Mouse (Mus musculus): Measurements from ENCODE around the gene Misp.

The Misp gene

DNA sequence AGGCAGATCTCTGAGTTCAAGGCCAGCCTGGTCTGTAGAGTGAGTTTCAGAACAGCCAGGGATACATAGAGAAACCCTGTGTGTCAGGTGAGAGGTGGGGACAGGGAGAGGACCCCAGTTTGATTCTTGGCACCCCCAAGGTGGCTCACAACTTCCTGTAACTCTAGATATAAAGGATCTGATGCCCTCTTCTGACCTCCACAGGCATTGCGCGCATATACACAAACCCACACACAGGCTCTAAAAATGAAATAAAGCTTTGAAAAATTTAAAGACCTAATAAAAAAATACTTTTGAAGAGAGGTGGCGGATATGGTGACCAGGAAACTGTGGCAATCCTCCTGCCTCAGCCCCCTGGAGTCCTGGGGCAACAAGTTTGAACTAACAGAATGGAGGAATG, 24.9 kb upstream of the Misp start:
- no peak for DNase-seq

DNA sequence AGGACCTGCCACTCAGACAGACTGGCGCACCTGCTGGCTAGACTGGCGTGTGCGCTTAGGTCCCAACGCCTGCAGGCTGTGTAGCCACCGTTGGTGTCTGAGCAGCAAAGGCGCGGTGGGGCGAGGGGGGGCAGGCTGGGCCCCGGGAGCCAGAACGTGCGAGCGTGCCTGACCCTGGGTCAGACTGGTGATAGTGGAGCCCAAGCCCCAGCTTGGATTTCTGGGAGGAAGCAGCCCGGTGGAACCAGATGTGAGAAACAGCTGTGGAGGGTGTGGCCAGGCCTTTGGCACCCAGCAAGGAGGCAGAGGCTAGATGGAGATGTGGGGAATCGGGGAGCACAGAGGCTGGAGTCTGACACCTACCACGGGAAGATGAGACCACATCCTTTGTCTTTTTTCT, 23.5 kb upstream of the Misp start:
- no peak for DNase-seq

DNA sequence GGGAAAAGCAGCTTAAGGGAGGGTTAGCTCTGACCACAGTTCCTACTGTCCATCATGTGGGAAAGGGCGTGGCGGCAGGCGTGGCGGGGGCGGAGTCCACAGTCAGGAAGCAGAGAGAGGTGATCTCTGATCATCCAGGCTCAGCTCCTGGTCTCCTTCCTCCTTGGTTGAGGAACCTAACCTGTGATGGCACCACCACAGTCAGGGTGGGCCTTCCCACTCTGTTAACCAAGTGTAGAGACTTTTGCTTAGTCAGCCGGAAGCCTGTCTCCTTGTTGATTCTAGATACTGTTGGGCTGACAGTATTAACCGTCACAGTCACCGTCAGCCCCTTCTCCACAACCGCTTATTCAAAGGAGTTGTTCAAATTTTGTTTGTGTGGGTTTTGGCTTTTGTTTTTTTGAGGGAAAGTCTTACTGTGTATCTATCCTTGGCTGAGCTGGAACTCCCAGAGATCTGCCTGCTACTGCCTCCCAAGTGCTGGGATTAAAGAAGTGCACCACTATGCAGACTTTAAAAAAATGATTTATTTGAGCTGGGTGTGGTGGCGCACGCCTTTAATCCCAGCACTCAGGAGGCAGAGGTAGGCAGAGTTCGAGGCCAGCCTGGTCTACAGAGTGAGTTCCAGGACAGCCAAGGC, 22.4 kb upstream of the Misp start:
- no peak for DNase-seq

DNA sequence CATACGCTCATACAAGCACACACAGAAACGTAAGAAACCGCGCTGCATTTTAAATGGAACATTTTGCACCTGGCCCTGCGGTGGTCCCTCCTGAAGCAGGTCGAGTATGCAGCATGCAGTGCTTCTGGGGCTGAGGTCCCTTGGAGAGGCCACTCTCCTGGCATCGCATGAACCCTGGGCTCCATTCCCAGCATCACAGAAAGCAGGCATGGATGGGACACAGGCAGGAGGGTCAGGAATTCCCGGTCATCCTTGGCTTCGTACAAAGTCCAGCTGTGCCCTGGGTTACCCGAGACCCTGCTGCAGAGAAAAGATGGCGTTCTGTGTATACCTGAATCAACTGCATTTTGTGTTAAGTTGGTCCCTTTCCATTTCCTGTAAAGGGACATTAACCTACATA, 20.3 kb upstream of the Misp start:
- no peak for DNase-seq

DNA sequence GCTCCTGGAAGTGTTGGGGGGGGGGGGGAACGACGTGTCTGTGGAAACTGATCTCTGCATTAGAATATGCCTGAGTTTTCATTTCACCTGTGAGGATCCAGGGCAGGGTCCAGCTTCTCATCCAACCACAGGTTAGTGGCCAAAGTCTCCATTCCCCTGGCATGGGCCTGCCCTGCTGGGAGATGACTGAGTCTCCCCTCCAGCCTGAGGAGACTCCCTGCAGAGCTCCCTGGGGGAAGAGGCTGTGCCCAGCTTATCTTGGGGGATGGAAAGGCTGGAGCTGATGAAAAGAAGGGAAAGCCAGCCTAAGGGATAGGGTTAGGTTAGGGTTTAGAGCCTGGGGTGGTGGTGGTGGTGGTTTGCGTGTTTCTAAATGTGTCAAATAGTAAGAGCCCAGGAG, 19.0 kb upstream of the Misp start:
- no peak for DNase-seq

DNA sequence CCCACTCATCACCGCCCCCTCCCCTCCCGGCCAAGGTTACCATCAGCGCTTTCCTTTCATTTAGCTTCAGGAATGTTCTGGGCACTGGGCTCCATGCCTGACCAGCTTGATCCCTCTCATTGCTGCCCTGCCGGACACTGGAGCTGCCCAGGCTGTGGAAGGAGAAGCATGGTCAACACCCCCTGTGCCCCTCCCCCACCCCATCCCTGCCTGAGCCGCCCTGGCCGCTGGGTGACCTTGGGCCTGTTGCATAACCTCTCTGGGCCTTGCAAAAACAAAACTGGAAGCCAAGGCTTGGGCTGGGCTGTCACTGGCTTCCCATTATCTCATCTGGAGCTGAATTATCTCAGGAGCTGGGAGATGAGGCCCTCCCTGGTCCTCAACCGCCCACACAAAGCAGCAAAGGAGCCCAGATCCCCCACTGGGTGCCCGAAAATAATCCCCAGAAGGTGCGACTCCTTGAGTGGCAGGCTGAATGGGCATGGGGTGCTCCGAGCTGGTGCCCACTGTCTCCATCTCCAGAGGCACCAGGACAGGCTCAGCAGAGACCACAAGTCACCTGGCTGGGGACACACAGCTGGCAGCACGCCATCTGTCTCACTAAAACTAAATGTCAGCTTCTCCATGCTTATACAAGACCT, 18.3 kb upstream of the Misp start:
- DNase-seq = no peak

DNA sequence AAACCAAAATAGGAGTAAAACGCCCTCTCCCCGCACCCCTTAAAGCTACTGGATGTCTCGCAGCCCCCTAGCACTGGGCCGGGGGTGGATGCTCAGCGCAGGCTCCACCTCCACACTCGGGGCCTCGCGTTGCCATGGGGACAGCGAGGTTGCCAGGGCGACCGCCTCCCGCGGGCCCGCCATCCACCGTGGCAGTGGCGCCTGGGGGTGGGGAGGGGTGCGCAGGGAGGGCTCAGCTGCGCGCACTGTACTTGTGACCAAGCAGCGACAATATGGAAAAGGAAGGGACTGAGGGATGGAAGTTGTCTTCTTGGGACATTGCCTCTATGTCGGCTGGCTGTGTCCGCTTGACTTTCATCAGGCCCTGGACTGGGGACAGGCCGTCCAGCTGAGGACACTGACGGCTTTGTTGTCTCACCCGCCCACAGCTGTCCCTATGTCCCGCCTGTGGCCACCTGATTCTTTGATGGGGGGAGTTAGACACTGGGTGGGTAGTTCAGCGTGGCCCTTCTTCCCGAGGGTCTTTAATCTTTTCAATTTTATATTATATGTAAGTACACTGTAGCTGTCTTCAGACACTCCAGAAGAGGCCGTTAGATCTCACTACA, 17.0 kb upstream of the Misp start:
- no peak for DNase-seq

DNA sequence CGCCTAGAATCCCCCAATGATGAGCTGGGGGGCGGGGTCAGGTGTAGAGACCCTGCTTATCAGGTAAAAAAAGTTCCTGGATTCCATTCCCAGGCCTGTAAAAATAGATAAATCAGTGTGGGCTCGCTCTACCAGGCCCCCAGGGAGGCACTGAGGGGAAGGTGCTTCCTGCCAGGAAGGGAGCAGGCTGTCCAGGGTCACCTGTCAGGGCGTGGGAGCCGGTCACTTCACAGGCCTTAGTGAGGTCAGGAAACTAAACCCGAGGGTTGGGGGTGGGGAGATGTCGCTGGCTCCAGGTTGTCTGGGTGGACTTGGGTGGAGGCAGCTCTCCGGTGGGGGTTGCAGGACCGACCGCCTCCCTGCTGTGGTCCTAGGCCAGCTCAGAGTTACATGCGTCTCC, 15.2 kb upstream of the Misp start:
- DNase-seq = no peak

DNA sequence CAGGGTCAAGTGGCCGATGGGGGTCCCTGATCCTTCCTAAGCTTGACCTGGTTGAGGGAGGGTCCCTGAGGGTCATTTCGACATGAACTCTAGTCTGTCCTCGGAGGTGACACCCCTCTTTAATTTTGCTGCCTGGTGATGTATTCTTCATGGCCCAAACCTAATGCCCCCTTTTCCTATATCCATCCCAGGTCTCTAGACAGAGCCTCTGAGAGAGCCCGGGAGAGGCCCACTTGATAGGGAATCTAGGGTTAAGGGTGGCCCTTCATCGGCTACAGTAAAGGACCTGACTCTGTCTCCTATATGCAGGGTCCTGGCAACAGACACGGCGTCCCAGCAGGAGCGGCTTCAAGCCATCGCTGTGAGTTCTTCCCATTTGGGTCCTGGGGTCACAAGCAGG, 14.5 kb upstream of the Misp start:
- no peak for DNase-seq

DNA sequence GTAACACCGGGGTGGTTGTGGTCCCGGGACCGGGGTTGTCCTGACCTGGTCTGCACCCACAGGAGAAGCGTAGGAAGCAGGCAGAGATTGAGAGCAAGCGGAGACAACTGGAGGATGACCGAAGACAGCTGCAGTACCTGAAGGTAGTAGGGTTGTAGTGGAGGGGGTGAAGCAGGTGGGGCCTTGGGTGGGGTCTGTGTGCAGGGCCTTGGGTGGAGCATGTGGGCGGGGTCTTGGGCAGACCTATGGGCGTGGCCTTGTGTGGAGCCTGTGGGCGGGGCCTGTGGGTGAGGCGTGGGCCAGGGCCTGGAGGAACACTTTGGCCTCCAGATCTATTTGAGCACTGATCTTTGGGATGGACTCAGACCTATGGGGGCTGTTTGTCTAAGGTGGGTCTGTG, 13.8 kb upstream of the Misp start:
- DNase-seq = no peak

DNA sequence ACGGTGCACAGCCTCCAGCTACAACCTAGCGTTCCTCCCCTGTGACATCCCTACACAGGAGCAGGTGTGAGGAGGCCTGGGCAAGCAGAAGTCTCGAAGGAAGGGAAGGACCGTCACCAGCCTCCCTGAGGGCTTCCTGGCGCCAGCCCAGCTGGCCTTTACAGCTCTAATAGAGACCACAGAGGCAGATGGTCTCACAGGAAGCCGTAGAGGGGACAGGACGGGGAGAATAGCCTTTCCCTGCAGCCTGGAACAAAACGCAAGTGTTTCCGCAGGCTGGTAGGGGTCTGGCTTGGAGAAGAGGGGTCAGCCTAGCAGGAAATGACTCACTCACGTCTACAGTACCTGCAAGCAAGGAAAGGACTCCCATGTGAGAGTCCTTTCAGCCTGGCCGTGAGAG, 13.0 kb upstream of the Misp start:
- no peak for DNase-seq

DNA sequence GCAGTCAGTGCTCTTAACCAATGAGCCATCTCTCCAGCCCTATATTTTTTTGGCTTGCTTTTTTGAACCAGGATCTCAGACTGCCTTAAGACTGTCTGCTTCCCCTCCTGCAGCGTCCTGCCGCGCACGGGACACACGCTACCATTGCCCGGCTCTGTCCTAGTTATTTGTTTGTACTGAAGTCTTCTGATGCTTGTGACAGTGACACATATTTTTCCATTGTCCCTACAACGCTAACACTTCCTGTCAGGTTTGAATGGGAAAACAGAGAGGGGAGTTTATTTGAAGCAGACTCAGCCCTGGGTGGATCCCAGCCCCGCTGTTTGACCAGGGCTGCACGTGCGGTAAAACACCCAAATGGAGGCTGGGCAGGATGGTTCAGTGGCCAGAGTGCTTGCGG, 12.1 kb upstream of the Misp start:
- DNase-seq = no peak

DNA sequence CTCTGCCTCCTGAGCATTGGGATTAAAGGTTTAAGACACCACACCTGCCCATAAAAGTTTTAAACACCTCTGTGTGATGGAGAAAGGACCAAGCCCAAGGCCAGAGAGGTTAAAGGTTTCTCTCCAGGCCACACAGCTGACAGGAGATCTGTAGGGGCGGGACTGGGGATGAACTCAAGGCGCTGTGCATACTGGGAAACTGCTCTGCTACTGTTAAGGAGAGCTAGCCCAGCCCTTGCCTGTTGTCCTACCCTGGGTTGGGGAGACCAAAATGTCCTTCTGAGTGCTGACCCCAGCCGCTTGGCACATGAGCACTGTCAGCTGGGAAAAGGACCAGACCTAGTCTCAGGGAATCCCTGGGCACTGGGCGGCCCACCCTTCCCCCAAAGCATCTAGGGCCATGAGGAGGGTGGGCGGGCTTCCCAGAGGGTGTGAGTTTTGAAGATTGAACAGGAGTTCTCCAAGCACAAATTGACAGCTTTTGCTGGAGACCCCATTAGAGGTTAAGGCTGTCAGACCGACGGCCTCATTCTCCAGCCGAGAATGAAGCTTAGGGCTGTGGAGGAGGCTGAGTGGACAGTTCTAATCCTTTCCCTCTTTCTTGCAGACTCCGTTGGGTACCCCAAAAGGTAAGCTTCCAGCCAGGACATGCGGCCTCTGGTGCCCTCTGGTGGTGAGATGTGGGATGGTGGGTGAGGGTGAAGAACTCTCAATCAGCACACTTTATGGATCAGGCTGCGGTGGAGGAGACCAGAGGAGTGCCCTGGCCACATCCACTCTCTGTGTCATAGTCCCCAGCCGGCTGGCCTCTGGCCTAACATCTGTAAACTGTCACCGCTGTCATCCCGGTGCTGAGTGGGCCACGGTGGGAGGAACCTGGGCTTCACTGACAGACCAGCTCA, 8.8 kb upstream of the Misp start:
- DNase-seq = peak; percentile 61 to 68

DNA sequence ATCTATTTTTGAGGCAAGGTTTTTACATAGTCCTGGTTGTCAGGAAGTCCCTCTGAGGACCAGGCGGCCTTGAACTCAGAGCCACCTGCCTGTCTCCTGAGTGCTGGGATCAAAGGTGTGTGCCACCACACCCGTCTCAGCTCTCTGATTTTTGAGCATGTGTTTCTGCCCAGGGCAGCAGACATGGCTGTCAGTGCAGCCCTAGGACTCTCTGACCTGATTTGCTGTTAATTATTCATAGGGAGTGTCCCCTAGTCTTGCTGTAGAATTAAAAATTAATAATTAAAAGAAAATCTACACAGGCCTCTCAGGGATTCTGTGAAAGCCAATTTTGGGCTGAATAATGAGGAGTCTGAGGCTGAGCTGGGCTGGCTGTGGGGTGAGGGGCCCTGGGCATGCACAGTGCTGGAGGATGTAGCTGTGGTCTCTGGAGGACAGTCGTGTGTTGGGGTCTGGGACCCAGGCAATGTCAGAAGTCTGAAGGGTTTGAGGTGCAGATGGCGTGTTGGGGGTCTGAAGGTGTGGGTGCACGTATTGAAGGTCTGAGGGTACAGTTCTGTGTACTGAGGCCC, 6.4 kb upstream of the Misp start:
- no peak for DNase-seq

DNA sequence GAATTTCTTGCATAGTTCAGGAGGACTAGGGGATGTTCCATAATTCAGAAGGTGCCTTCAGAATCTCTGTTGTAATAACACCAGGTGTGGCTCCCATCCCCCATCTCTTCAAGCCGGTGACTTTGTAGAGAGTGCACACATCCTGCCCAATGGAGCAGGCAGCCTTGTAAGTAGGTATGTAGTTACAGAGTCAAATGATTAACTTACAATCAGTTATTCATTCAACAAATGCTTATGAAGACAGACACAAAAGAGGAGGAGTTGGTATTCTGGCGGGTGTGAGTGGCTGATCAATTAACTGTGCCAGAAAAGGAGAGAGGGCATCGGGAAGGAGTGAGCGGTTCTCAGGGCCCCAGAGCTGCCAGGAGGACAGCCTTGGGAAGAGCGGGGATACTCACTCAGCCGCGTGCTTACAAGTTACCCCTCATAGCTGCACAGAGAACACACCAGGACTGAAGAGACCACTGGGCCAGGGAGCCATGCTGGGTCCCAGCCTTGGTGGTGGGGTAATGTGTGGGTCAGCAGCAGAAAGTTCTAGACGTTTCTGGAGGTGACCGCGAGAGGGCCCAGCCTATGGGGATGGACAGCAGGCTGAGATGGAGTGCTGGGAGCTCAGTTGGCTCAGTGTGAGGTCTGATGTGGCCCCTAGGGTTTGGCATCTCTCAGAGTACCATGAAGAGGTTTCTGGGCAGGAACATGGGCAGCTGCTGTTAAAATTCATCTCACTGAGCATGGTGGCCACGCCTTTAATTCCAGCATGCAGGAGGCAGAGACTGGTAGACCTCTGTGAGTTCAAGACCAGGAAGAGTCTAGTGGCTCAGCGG, 4.9 kb upstream of the Misp start:
- no peak for DNase-seq

DNA sequence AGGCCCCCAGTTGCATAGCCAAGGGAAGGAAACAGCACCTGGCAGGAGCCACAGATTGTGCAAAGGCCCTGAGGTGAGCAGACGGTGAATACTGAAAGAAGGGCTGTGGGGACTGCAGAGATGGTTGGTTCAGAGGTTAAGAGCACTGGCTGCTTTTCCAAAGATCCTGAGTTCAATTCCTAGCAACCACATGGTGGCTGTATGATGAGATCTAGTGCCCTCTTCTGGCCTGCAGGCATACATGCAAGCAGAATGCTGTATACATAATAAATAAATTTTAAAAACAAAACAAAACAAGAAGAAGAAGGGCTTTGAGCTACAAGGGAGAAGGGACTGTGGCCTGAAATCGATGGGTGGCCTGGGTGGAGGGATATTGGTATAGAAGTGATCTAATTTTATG, 3.7 kb upstream of the Misp start:
- DNase-seq = no peak

DNA sequence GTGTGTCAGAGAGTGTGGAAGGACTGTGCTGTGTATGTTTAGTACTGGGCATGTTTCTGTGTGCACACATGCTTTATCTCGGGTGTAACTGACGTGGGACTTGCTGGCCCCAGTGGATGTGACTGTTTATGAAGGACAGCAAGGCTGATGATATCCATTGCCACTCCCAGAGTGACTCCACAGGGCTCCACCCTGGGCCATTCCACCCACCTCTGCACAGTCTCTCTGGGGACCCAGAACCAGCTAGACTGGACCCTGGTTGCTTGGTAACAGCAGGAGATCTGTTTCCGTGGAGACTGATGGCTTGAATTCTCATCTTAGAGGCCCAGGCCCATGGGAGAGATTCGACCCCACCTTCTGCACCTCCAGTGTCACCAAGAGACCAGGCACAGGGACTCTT, 2.6 kb upstream of the Misp start:
- no peak for DNase-seq

DNA sequence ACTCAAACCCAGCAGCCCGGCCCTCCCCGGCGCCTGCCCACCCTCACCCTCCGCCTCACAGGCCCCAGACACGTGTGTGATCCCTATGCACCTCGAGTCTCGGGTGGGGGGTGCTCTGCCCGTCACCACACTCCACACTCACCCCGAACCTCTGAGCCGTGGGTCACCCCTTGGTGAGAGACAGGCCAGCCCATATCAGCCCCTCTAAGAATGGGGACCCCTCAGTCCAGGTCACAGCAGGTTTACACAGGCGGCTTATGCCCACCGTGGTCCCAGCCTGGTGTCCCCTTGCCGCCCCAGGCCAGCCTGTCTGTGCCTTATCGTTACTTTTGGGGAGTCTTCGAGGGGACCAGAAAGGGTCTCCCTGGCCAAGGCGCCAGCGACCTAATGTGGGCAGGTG, 1.2 kb upstream of the Misp start:
- no peak for DNase-seq

DNA sequence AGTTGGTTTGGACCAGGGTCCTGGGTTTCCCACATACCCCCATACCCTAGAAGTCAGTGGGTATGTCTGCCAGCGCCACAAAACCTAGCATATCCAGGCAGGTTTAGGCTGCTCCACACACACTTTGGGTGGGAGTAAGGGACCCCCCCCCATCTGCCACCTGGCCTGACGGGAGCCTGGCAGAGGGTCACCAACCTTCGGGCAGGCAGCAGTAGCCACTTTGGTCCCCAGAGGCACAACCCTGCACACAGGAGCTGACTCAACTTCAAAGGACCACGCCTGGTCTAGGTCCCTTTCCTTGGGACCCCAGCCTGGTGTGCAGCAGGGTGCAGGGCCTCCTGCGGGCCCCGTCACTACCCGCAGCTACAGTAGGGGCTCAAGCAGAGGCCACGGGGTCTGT, 512 bp upstream of the Misp start:
- no peak for DNase-seq

DNA sequence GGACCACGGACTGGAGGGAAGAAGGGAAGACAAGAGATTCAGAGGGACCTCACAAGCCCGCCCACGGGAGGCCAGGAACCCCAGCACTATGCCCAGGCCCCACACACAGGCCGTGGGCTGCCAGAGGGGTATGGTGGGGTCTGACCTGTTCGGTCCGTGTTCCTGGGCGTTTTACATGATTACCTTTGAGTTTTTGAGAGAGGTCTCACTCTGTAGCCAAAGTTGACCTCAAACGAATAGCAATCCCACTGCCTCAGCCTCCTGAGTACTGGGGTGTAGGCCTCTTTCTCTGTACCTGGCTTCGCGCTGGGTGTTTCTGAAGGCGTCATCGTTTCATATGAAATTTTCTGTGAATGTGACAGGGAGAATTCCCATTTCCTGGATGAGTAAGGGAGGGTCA, 942 bp downstream of the Misp start:
- no peak for DNase-seq

DNA sequence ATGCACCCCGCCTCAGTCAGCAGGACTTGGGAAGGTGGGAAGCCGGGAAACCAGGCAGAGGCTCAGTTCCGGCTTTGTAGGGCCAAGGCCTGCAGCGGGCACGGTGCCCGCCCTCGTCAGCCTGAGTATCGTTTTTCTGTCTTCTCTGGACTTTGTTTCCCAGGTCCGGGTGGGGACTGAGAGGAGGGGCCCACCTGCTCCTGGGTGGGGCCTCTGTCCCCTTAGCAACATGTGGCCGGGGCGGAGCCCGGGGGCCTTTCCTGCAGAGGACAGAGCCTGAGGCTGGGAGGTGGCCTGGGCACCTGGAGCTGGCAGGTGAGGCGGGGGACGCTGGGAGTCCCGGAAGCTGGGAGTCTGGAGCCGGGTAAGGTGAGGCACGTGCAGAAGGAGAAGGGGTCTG, 1.6 kb downstream of the Misp start:
- no peak for DNase-seq

DNA sequence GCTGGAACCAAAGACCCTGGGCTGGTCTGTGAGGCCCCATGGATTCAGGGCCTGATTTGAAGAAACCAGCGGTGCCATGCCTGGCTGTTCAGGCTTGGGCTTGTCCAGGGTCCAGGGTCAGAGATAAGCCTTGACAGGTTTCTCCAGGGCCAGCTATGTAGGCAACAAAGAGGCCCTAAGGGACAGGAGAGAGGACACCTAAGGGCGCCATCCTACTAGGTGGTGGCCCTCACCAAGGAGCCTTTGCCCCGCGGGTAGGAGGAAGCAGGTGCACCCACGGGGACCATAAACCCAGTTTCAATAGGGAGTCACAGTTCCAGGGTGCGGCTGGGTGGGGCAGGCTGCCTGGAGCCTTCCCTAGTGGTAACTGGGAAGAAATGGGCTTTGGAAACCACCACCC, 2.2 kb downstream of the Misp start:
- DNase-seq = no peak

DNA sequence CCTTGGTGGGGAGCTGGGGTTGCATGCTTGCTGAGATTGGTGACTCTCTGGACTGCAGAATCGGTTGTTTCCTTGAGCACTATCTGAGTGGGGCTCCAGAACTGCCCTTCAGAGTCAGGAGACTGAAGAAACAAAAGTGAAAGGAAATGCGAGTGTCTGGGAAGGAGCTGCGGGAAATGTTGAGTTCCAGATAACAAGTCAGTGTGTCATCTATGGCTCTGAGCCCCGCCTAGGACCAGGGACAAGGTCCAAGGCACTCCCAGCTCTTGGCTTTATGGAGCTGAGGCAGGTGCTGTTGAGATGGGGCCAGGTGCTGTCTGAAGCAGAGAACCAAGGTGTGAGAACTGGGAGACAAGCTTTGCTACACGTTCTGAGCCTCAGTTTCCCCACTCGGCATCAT, 3.6 kb downstream of the Misp start:
- DNase-seq = no peak
